Mouse (Mus musculus): ENCODE data around the gene Wfdc1. TPM values are rescaled to one million over a fixed set of nuclear protein-coding genes. Genes with fewer than 3 reads are reported as not detected.

Gene Wfdc1
- total and polyA plus RNA-seq, 2 experiments from 2014 or later = 12.0 to 20.6 TPM

DNA sequence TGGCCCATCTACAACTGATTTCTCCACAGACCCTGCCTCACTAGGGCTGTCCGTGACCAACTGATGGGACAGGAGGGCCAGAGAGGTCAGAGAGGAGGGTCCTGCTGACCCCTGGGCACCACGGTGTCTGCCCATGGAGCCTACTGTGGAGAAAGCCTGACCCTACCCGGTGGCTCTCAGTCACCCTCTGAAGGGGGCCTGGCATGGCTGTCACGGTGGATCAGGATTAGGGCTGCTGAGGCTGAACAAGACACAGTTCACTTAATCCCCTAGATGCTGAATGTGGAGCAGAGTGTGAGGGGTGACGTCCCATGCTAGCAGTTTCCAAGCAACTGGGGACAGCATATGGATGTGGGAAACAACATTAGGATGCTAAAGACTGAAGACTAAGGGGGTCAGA, 9.3 kb downstream of the Wfdc1 start:
- 58% methylated on average over 5 of the region's 5 CpGs for WGBS
- ATAC-seq = no peak
- no peaks in the 10 kb centered on the region for H3K9me3 ChIP-seq (ENCODE audit: low read length)

GRCm38 (mm10) chr8:119676389-119676788, 10.2 kb downstream of the Wfdc1 start:
- Histone ChIP-seq H3K36me3 (ENCODE audit: insufficient read depth, low read length) (no peaks in the 10 kb centered on the region), H3K4me3 (ENCODE audit: low read length) (no peak overlapping the region), H3K4me1 (ENCODE audit: insufficient read depth, low read length) (no peaks in the 10 kb centered on the region), H3K4me2 (ENCODE audit: low read depth, low read length) (no peak overlapping the region), H3K9ac (replicated peaks; ENCODE audit: low read length) (no peak overlapping the region), H3K27ac (no peak overlapping the region), H3K27me3 (ENCODE audit: insufficient read depth, low read length) (no peaks in the 10 kb centered on the region), H3K9me3 (ENCODE audit: low read length) (no peaks in the 10 kb centered on the region)
- peak; percentile 68 for ATAC-seq
- DNase-seq (ENCODE audit: low spot score) = peak; percentile 94
- WGBS = 13% methylated on average over 8 of the region's 8 CpGs
- TF ChIP-seq CTCF (IDR thresholded peaks at IDR 0.05; ENCODE audit: low read depth) = peak; percentile 99

More for the DNA sequence above, 9.3 kb downstream of the Wfdc1 start:
- no peak overlapping the region for H3K27ac ChIP-seq
- no peak overlapping the region for H3K4me3 ChIP-seq (ENCODE audit: low read length)
- no peaks in the 10 kb centered on the region for H3K36me3 ChIP-seq (ENCODE audit: insufficient read depth, low read length)
- no peak overlapping the region for H3K9ac ChIP-seq (replicated peaks; ENCODE audit: low read length)
- no peak for TF ChIP-seq CTCF (IDR thresholded peaks at IDR 0.05; ENCODE audit: low read depth)
- no peaks in the 10 kb centered on the region for H3K27me3 ChIP-seq (ENCODE audit: insufficient read depth, low read length)
- no peaks in the 10 kb centered on the region for H3K4me1 ChIP-seq (ENCODE audit: insufficient read depth, low read length)
- DNase-seq (ENCODE audit: low spot score) = no peak
- H3K4me2 ChIP-seq (ENCODE audit: low read depth, low read length) = no peak overlapping the region

DNA sequence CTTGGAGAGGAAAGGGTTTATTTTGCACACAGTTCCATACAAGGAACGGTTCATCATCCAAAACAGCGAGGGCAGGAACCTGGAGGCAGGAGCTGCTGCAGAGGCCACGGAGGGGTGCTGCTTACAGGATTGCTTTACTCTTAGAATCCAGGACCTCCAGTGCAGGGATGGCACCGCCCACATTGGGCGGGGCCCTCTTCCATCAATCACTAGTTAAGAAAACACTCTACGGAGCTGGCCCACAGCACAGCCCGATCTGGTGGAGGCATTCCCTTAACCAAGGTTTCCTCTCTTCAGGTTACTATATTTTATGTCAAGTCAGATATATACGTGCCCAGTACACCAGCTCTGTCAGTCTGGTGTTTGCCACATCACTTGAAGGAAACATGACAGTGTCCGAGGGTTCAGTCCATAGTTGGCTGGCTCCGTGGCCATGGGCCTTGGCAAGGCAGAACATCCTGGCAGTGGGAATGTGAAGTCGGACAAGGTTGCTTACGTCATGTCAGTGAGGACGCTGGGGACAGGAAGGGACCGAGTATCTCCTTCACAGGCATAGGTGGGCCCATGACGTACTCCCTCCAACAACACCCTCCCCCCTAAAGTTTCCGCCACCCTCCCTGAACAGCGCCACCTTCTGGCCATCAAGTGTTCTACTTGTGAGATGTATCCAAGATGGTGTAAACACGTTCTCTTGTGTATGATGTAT, 12.1 kb downstream of the Wfdc1 start:
- peak overlapping the region; percentile 8; the same call in 1 of the 2 replicates for H3K4me3 ChIP-seq (ENCODE audit: low read length)
- peak; percentile 75 for DNase-seq (ENCODE audit: low spot score)
- H3K4me2 ChIP-seq (ENCODE audit: low read depth, low read length) = peak overlapping the region; percentile 35; the same call in 1 of the 2 replicates
- H3K27ac ChIP-seq = no peak overlapping the region
- H3K36me3 ChIP-seq (ENCODE audit: insufficient read depth, low read length) = no peaks in the 10 kb centered on the region
- H3K27me3 ChIP-seq (ENCODE audit: insufficient read depth, low read length) = no peaks in the 10 kb centered on the region
- no peaks in the 10 kb centered on the region for H3K9me3 ChIP-seq (ENCODE audit: low read length)
- no peaks in the 10 kb centered on the region for H3K4me1 ChIP-seq (ENCODE audit: insufficient read depth, low read length)
- ATAC-seq = peak; percentile 70
- no peak overlapping the region for H3K9ac ChIP-seq (replicated peaks; ENCODE audit: low read length)
- 10% methylated on average over 18 of the region's 18 CpGs for WGBS
- peak; percentile 81 for TF ChIP-seq CTCF (IDR thresholded peaks at IDR 0.05; ENCODE audit: low read depth)

GRCm38 (mm10) chr8:119679184-119679583, 13.0 kb downstream of the Wfdc1 start:
- no peaks in the 10 kb centered on the region for H3K36me3 ChIP-seq (ENCODE audit: insufficient read depth, low read length)
- TF ChIP-seq CTCF (IDR thresholded peaks at IDR 0.05; ENCODE audit: low read depth) = no peak
- no peaks in the 10 kb centered on the region for H3K27me3 ChIP-seq (ENCODE audit: insufficient read depth, low read length)
- no peak overlapping the region for H3K27ac ChIP-seq
- no peak for ATAC-seq
- H3K4me2 ChIP-seq (ENCODE audit: low read depth, low read length) = no peak overlapping the region
- DNase-seq (ENCODE audit: low spot score) = no peak
- H3K4me1 ChIP-seq (ENCODE audit: insufficient read depth, low read length) = no peaks in the 10 kb centered on the region
- no peak overlapping the region for H3K4me3 ChIP-seq (ENCODE audit: low read length)
- no peak overlapping the region for H3K9ac ChIP-seq (replicated peaks; ENCODE audit: low read length)
- WGBS = 60% methylated on average over 14 of the region's 14 CpGs
- H3K9me3 ChIP-seq (ENCODE audit: low read length) = no peaks in the 10 kb centered on the region

DNA sequence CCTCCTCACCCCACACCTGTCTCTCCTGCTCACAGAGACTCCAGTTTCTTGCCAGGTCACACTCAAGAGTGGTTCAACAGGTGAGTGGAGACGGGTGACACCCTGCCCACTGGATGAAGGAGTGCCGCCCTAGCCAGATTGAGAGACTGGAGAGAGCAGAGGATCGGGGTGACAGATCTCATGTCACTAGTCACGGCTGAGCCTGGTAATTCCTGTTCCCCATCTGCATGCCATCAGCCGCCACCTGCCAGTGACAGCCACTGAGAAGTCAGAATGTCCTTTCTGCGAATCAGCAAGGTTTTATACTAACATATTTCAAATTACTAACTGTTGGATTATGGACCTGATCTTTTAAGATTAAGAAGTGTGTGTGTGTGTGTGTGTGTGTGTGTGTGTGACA, 24.4 kb downstream of the Wfdc1 start:
- H3K4me3 ChIP-seq (ENCODE audit: low read length) = no peak overlapping the region
- H3K27ac ChIP-seq = no peak overlapping the region
- H3K4me2 ChIP-seq (ENCODE audit: low read depth, low read length) = no peak overlapping the region
- H3K4me1 ChIP-seq (ENCODE audit: insufficient read depth, low read length) = no peaks in the 10 kb centered on the region
- ATAC-seq = no peak
- H3K36me3 ChIP-seq (ENCODE audit: insufficient read depth, low read length) = no peaks in the 10 kb centered on the region
- 79% methylated on average over 6 of the region's 6 CpGs for WGBS
- DNase-seq (ENCODE audit: low spot score) = no peak
- H3K27me3 ChIP-seq (ENCODE audit: insufficient read depth, low read length) = no peaks in the 10 kb centered on the region
- TF ChIP-seq CTCF (IDR thresholded peaks at IDR 0.05; ENCODE audit: low read depth) = no peak
- no peaks in the 10 kb centered on the region for H3K9me3 ChIP-seq (ENCODE audit: low read length)
- H3K9ac ChIP-seq (replicated peaks; ENCODE audit: low read length) = no peak overlapping the region

- Histone ChIP-seq H3K4me1 (ENCODE audit: insufficient read depth, low read length) (no peaks in the 10 kb centered on the region), H3K36me3 (ENCODE audit: insufficient read depth, low read length) (no peaks in the 10 kb centered on the region), H3K9me3 (ENCODE audit: low read length) (no peaks in the 10 kb centered on the region), H3K4me2 (ENCODE audit: low read depth, low read length) (no peak overlapping the region), H3K27me3 (ENCODE audit: insufficient read depth, low read length) (no peaks in the 10 kb centered on the region), H3K4me3 (ENCODE audit: low read length) (no peak overlapping the region), H3K27ac (no peak overlapping the region), H3K9ac (replicated peaks; ENCODE audit: low read length) (no peak overlapping the region)
- TF ChIP-seq CTCF (IDR thresholded peaks at IDR 0.05; ENCODE audit: low read depth) = no peak
- WGBS = 82% methylated on average over 4 of the region's 4 CpGs
- ATAC-seq = no peak
- no peak for DNase-seq (ENCODE audit: low spot score)
Observed at GRCm38 (mm10) chr8:119691989-119692388, 25.8 kb downstream of the Wfdc1 start.

DNA sequence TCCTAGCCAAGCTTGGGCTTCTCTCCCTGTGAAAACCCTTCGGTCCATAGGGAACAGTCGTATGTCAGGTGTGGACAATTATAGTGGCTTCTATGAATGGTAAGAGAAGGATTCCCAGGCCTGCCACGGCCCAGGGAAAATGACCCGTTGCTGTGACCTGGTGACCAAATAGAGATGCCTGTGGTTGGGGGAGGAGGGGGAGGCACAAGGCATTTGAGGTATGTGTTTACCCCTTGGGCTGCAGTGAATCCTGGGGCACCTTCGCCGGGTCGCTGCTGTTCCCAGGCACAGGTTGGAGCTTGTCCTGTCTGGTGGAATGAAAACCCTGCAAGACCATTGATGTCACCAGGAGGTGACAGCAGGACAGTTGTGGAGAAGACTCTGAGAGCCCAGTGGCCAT, 28.5 kb downstream of the Wfdc1 start:
- DNase-seq (ENCODE audit: low spot score) = no peak
- Histone ChIP-seq H3K27me3 (ENCODE audit: insufficient read depth, low read length) (peaks cover 17% of the 10 kb centered on the region; the same call in 1 of the 2 replicates), H3K4me3 (ENCODE audit: low read length) (no peak overlapping the region), H3K4me2 (ENCODE audit: low read depth, low read length) (no peak overlapping the region), H3K9me3 (ENCODE audit: low read length) (no peaks in the 10 kb centered on the region), H3K4me1 (ENCODE audit: insufficient read depth, low read length) (no peaks in the 10 kb centered on the region), H3K27ac (no peak overlapping the region), H3K9ac (replicated peaks; ENCODE audit: low read length) (no peak overlapping the region), H3K36me3 (ENCODE audit: insufficient read depth, low read length) (no peaks in the 10 kb centered on the region)
- TF ChIP-seq CTCF (IDR thresholded peaks at IDR 0.05; ENCODE audit: low read depth) = no peak
- no peak for ATAC-seq
- WGBS = 87% methylated on average over 7 of the region's 7 CpGs

Data from hindbrain, postnatal 0 days (tissue).